ENCODE assay signal across 8 mouse cellular contexts in genomic region chr11:67110168-67110948, GRCm38 (mm10). TPM values are rescaled to one million over a fixed set of nuclear protein-coding genes. Genes with fewer than 3 reads are reported as not detected.
DNase-seq lines count a peak whose midpoint lies in the region; ATAC-seq lines count a peak whose summit lies in the region.

No protein-coding gene starts in this region.

- H3K9ac ChIP-seq in embryonic facial prominence, embryonic 11.5 days (replicated peaks; ENCODE audit: low read length): no peak overlapping the region
- H3K9ac ChIP-seq in heart, embryonic 14.5 days (ENCODE audit: low read length): no peak overlapping the region
- H3K9ac ChIP-seq in lung, embryonic 16.5 days (ENCODE audit: low read length): no peak overlapping the region

- no peaks in the 10 kb centered on the region for H3K27me3 ChIP-seq in embryonic facial prominence, embryonic 11.5 days (ENCODE audit: control insufficient read depth, insufficient read depth, low read length)
- H3K27me3 ChIP-seq in heart, embryonic 14.5 days (ENCODE audit: control insufficient read depth, insufficient read depth, low read length): no peaks in the 10 kb centered on the region
- no peaks in the 10 kb centered on the region for H3K27me3 ChIP-seq in lung, embryonic 16.5 days (ENCODE audit: control insufficient read depth, insufficient read depth, low read depth, low read length)

- no peaks in the 10 kb centered on the region for H3K4me1 ChIP-seq in embryonic facial prominence, embryonic 11.5 days (ENCODE audit: control insufficient read depth, insufficient read depth, low read length)
- H3K4me1 ChIP-seq in heart, embryonic 14.5 days (ENCODE audit: control insufficient read depth in 2 of 2, insufficient read depth in 2 of 2, low read length in 2 of 2): peaks cover 6 to 8% of the 10 kb centered on the region in 2 experiments
- H3K4me1 ChIP-seq in lung, embryonic 16.5 days (replicated peaks; ENCODE audit: control insufficient read depth, insufficient read depth, low read length): no peaks in the 10 kb centered on the region

- no peak for ATAC-seq in embryonic facial prominence, embryonic 11.5 days (replicated peaks; ENCODE audit: insufficient number of reproducible peaks, low FRiP score, low TSS enrichment, low read depth)
- ATAC-seq in heart, embryonic 14.5 days (ENCODE audit: insufficient number of reproducible peaks, insufficient read depth, low FRiP score, low read depth): 0 out of 2 replicates have a peak, but pooled peaks have one; percentile 43
- ATAC-seq in lung, embryonic 16.5 days (ENCODE audit: low read depth): peak; percentile 31; the same call in 1 of the 2 replicates
- no peak for ATAC-seq in inflammation-experienced regulatory T-cells, adult 6 months

- no peaks in the 10 kb centered on the region for H3K9me3 ChIP-seq in embryonic facial prominence, embryonic 11.5 days (replicated peaks; ENCODE audit: control insufficient read depth, low read length)
- H3K9me3 ChIP-seq in heart, embryonic 14.5 days (ENCODE audit: control insufficient read depth, low read length): no peaks in the 10 kb centered on the region
- no peaks in the 10 kb centered on the region for H3K9me3 ChIP-seq in lung, embryonic 16.5 days (ENCODE audit: control insufficient read depth, low read length)

- 33% methylated on average over 5 of the region's 5 CpGs for WGBS in embryonic facial prominence, embryonic 11.5 days
- 34% methylated on average over 5 of the region's 5 CpGs for WGBS in heart, embryonic 14.5 days
- 27% methylated on average over 5 of the region's 5 CpGs for WGBS in lung, embryonic 16.5 days

- no peak overlapping the region for H3K4me2 ChIP-seq in embryonic facial prominence, embryonic 11.5 days (ENCODE audit: low read depth, low read length)
- H3K4me2 ChIP-seq in heart, embryonic 14.5 days (ENCODE audit: low read length): no peak overlapping the region
- H3K4me2 ChIP-seq in lung, embryonic 16.5 days (ENCODE audit: low read depth, low read length): no peak overlapping the region

- no peaks in the 10 kb centered on the region for H3K36me3 ChIP-seq in embryonic facial prominence, embryonic 11.5 days (replicated peaks; ENCODE audit: control insufficient read depth, insufficient read depth, low read depth, low read length)
- H3K36me3 ChIP-seq in heart, embryonic 14.5 days (ENCODE audit: control insufficient read depth, insufficient read depth, low read length): no peaks in the 10 kb centered on the region
- H3K36me3 ChIP-seq in lung, embryonic 16.5 days (ENCODE audit: control insufficient read depth, insufficient read depth, low read length): no peaks in the 10 kb centered on the region

- no peak overlapping the region for H3K27ac ChIP-seq in embryonic facial prominence, embryonic 11.5 days (replicated peaks; ENCODE audit: low read depth, low read length)
- no peak overlapping the region for H3K27ac ChIP-seq in heart, embryonic 14.5 days (replicated peaks in 1 of 2; ENCODE audit: control insufficient read depth in 1 of 2, insufficient read depth in 1 of 2, low read depth in 2 of 2, low read length in 2 of 2)
- H3K27ac ChIP-seq in lung, embryonic 16.5 days (ENCODE audit: low read length): no peak overlapping the region

- peak; percentile 80 for DNase-seq in ES-CJ7 (ENCODE audit: low read depth, low spot score)
- DNase-seq in adrenal gland, postnatal 14 days: peak; percentile 75
- peak; percentile 82 for DNase-seq in embryonic facial prominence, embryonic 11.5 days (ENCODE audit: low spot score)
- peak; percentile 51 to 92 for DNase-seq in layer of hippocampus, adult 18-20 months (ENCODE audit: low spot score in 2 of 2)
- DNase-seq in retina, adult 2 months (ENCODE audit: low read depth, low spot score): peak; percentile 42

- H3K4me3 ChIP-seq in embryonic facial prominence, embryonic 11.5 days (ENCODE audit: low read depth, low read length): no peak overlapping the region
- H3K4me3 ChIP-seq in heart, embryonic 14.5 days (ENCODE audit: control insufficient read depth in 1 of 2, insufficient read depth in 1 of 2, low read depth in 1 of 2, low read length in 2 of 2): no peak overlapping the region
- H3K4me3 ChIP-seq in lung, embryonic 16.5 days (ENCODE audit: low read length): no peak overlapping the region

RNA-seq across cellular contexts. Expression of gene Myh3, which starts 32.3 kb away (rescaled TPM):
- 0.07 TPM in 1 of 2 replicates, not detected in the other for total RNA-seq in adrenal gland, postnatal 14 days (2021)
- 3.2 and 6.5 TPM in 2 replicates for polyA plus RNA-seq in embryonic facial prominence, embryonic 11.5 days (2014; fragmentation: Nextera tagmentation; extraction: Ambion mirVana)
- 0.57 TPM in 1 of 2 replicates, not detected in the other for polyA plus RNA-seq in heart, embryonic 14.5 days (2014; fragmentation: Nextera tagmentation; extraction: Ambion mirVana)
- under 1 TPM; 0.57 to 0.61 TPM for total RNA-seq in layer of hippocampus, adult 18-20 months (2021)
- 7.1 and 10.8 TPM in 2 replicates for polyA plus RNA-seq in lung, embryonic 16.5 days (2015; fragmentation: Nextera tagmentation; extraction: Ambion mirVana)
- polyA plus RNA-seq in inflammation-experienced regulatory T-cells, adult 6 months (2017; shearing (Covaris generic)): under 1 TPM; 0.12 to 0.57 (median 0.44) TPM

RNA-seq across cellular contexts. Expression of gene Sco1, which starts 57.9 kb away (rescaled TPM):
- total RNA-seq in adrenal gland, postnatal 14 days (2021): 21.4 and 24.3 TPM in 2 replicates
- 20.6 and 21.9 TPM in 2 replicates for polyA plus RNA-seq in embryonic facial prominence, embryonic 11.5 days (2014; fragmentation: Nextera tagmentation; extraction: Ambion mirVana)
- polyA plus RNA-seq in heart, embryonic 14.5 days (2014; fragmentation: Nextera tagmentation; extraction: Ambion mirVana): 20.4 and 23.1 TPM in 2 replicates
- 10 to 100 TPM; 10.3 TPM for total RNA-seq in layer of hippocampus, adult 18-20 months (2021)
- polyA plus RNA-seq in lung, embryonic 16.5 days (2015; fragmentation: Nextera tagmentation; extraction: Ambion mirVana): 14.7 and 15.8 TPM in 2 replicates
- polyA plus RNA-seq in inflammation-experienced regulatory T-cells, adult 6 months (2017; shearing (Covaris generic)): 1 to 10 TPM; 6.5 to 9.1 (median 8.9) TPM

RNA-seq across cellular contexts. Expression of gene Adprm, which starts 58.0 kb away (rescaled TPM):
- total RNA-seq in adrenal gland, postnatal 14 days (2021): 18.6 and 20.5 TPM in 2 replicates
- 37.0 and 39.5 TPM in 2 replicates for polyA plus RNA-seq in embryonic facial prominence, embryonic 11.5 days (2014; fragmentation: Nextera tagmentation; extraction: Ambion mirVana)
- 17.8 and 20.4 TPM in 2 replicates for polyA plus RNA-seq in heart, embryonic 14.5 days (2014; fragmentation: Nextera tagmentation; extraction: Ambion mirVana)
- total RNA-seq in layer of hippocampus, adult 18-20 months (2021): 10 to 100 TPM; 21.1 to 23.0 TPM
- 29.1 and 29.2 TPM in 2 replicates for polyA plus RNA-seq in lung, embryonic 16.5 days (2015; fragmentation: Nextera tagmentation; extraction: Ambion mirVana)
- polyA plus RNA-seq in inflammation-experienced regulatory T-cells, adult 6 months (2017; shearing (Covaris generic)): 10 to 100 TPM; 68.1 to 92.5 (median 75.7) TPM

Comparison
In these comparisons a context has a peak if more than half of its experiments do, and no peak if none do; other contexts are left out.
1. ATAC-seq: peak in heart, embryonic 14.5 days (single experiment) and lung, embryonic 16.5 days (single experiment); none in embryonic facial prominence, embryonic 11.5 days (single experiment) and inflammation-experienced regulatory T-cells, adult 6 months (single experiment).
2. Peak in every context shown above with its lines, with median percentiles within 50 percentile points of each other: DNase-seq.